Mouse (Mus musculus) CD8-positive naive resting alpha-beta T cell, adult 57 days (primary cell): ENCODE data around the gene Mthfd1l. TPM values are rescaled to one million over a fixed set of nuclear protein-coding genes. Genes with fewer than 3 reads are reported as not detected.

Experiments used
- total RNA-seq: library from RNA; stranded (reverse); gene quantifications from one replicate; pipeline ENCODE4 v1.2.4, GENCODE M21; 2023

The Mthfd1l gene
- total RNA-seq, result 49.8 TPM

DNA sequence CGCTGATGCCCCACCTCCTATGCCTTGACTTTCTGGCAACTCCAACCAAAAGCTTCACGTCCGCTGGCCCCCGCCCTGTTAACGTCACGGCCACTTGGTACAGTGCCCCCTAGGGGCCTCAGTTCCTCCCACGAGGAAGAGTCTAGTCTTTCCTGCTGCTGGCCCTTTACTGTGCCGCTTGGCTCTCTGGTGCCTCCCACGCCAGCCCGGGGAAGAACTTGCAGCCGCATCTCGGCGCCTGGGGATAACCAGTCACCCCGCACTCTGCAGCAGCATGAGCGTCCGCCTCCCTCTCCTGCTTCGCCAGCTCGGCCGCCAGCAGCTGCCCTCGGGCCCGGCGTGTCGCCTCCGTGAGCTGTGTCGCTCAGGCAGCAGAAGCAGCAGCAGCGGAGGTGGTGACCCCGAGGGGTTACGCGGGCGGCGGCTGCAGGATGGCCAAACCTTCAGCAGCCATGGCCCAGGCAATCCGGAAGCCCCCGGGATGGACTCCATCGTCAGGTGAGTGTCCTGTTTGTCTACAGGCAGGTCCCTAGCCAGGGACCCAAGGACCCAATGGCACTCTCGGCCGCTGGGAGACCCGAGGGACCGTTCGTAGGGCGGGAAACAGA, at the start of gene Mthfd1l:
TSS of gene Mthfd1l (plus strand) at position 138 of the 608 bp plus-strand sequence.

Other genes with a start within 250 kb of the Mthfd1l start
- 0.18 TPM for gene Plekhg1, start 232.8 kb upstream of the Mthfd1l start, total RNA-seq